Mouse (Mus musculus) CH12.LX (cell line): ENCODE results near the gene Atp10a.

Source experiments
- CTCF ChIP-seq, 2 experiments: IDR thresholded peaks in 1 of 2; conservative IDR thresholded peaks in 1 of 2; 2 replicates each; pipeline ENCODE4 v1.5.1; 2011 to 2012; ENCODE audit warnings: low read depth in 2 of 2, low read length in 2 of 2, improper control_type of control experiment in 1 of 2, inconsistent platforms in 1 of 2, mild to moderate bottlenecking in 1 of 2, moderate library complexity in 1 of 2
- E2F4 ChIP-seq: IDR thresholded peaks from 2 replicates; pipeline ENCODE4 v1.6.1; 2011; ENCODE audit warnings: low read depth, low read length, improper control_type of control experiment; ENCODE audit not compliant: insufficient replicate concordance
- EP300 ChIP-seq: IDR thresholded peaks from 2 replicates; pipeline ENCODE4 v1.6.1; 2011; ENCODE audit warnings: low read length, improper control_type of control experiment
- IRF4 ChIP-seq: IDR thresholded peaks from 2 replicates; pipeline ENCODE4 v1.6.1; 2014; ENCODE audit warnings: low read depth, mild to moderate bottlenecking, inconsistent platforms, low read length, improper control_type of control experiment
- KAT2A ChIP-seq: IDR thresholded peaks from 2 replicates; pipeline ENCODE4 v1.6.1; 2012; ENCODE audit warnings: low read length, improper control_type of control experiment, inconsistent platforms; ENCODE audit not compliant: insufficient replicate concordance
- NELFE ChIP-seq: IDR thresholded peaks from 2 replicates; pipeline ENCODE4 v1.6.1; 2011; ENCODE audit warnings: low read depth, low read length, improper control_type of control experiment
- POLR2A ChIP-seq: IDR thresholded peaks from 2 replicates; pipeline ENCODE4 v1.6.1; 2011; ENCODE audit warnings: low read depth, mild to moderate bottlenecking, improper control_type of control experiment, low read length
- RAD21 ChIP-seq: IDR thresholded peaks from 2 replicates; pipeline ENCODE4 v1.6.1; 2011; ENCODE audit warnings: low read depth, mild to moderate bottlenecking, low read length, improper control_type of control experiment, moderate library complexity
- TBP ChIP-seq: conservative IDR thresholded peaks from 2 replicates; pipeline ENCODE4 v1.6.1; 2011; ENCODE audit warnings: low read depth, low read length, improper control_type of control experiment
- ZC3H11A ChIP-seq: IDR thresholded peaks from 2 replicates; pipeline ENCODE4 v1.6.1; 2012; ENCODE audit warnings: low read depth, mild to moderate bottlenecking, inconsistent platforms, low read length, improper control_type of control experiment

- TF ChIP-seq KAT2A = no peak
- no peak for TF ChIP-seq EP300
- TF ChIP-seq E2F4 = no peak
- TF ChIP-seq RAD21 = no peak
- TF ChIP-seq IRF4 = no peak
- no peak for TF ChIP-seq NELFE
- no peak for TF ChIP-seq TBP
- no peak for TF ChIP-seq CTCF (conservative IDR thresholded peaks at IDR 0.05 in 1 of 2, IDR thresholded peaks at IDR 0.05 in 1 of 2; ENCODE audit: low read depth in 2 of 2, low read length in 2 of 2)
- TF ChIP-seq ZC3H11A = no peak
- TF ChIP-seq POLR2A = no peak
Observed at GRCm38 (mm10) chr7:58742009-58742408, 86.0 kb downstream of the Atp10a start.
